Mouse (Mus musculus) heart, postnatal 0 days (tissue): ENCODE data around the gene Pip4k2a.

Source experiments
- CTCF ChIP-seq: IDR thresholded peaks from 2 replicates; pipeline ENCODE4 v1.5.1; 2016; ENCODE audit warnings: antibody characterized with exemption, control low read depth, low read depth
- EP300 ChIP-seq: IDR thresholded peaks from 2 replicates; pipeline ENCODE4 v1.6.1; 2016; ENCODE audit warnings: antibody characterized with exemption, low read depth

DNA sequence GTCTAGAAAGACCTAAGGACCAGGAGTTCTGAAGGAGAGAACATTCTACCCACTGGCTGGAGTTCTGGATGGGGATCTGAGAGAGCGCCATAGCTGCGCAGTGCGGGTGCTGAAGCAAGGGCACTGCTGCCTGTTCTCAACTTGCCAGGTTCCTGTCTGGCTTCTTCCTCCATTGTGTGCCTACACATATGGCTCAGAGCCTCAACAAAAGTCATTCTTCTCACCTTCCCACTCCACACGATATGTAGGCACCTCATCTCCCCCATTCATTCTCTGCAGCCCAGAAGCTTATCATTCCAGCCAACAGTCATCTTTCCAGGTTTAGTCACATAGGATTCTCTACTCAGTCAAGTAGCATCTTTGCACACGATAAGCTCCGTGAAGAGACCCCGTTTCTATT, 123.3 kb downstream of the Pip4k2a start:
- TF ChIP-seq EP300: no peak
- no peak for TF ChIP-seq CTCF
